Mouse (Mus musculus) heart, embryonic 13.5 days (tissue): Measurements from ENCODE around the gene Gsto2. TPM values are rescaled to one million over a fixed set of nuclear protein-coding genes. Genes with fewer than 3 reads are reported as not detected.
A peak's percentile ranks its signal among the peaks of the same experiment; 100 is the strongest.

Source experiments
- ATAC-seq: fragments of 200-750 bp; cut with Nextera tagmentation; 2 replicates; pipeline ENCODE4 v1.8.0; 2017; ENCODE audit warnings: moderate TSS enrichment; ENCODE audit not compliant: insufficient number of reproducible peaks, low FRiP score, low TSS enrichment; ENCODE audit errors: extremely low read depth
- H3K27ac ChIP-seq: fragments of 300-500 bp; sonication (generic); replicated peaks from 2 replicates; pipeline ENCODE4 v1.5.1; 2015; ENCODE audit warnings: moderate library complexity, mild to moderate bottlenecking, inconsistent platforms
- H3K27me3 ChIP-seq: fragments of 300-500 bp; sonication (generic); replicated peaks from 2 replicates; pipeline ENCODE4 v1.6.1; 2015; ENCODE audit warnings: mild to moderate bottlenecking, inconsistent platforms
- H3K36me3 ChIP-seq: fragments of 300-500 bp; sonication (generic); 2 replicates; pipeline ENCODE4 v1.6.1; 2015; ENCODE audit warnings: mild to moderate bottlenecking, inconsistent platforms
- H3K4me1 ChIP-seq: fragments of 300-500 bp; sonication (generic); 2 replicates; pipeline ENCODE4 v1.6.1; 2015; ENCODE audit warnings: inconsistent platforms
- H3K4me2 ChIP-seq: fragments of 300-500 bp; sonication (generic); 2 replicates; pipeline ENCODE4 v1.6.1; 2015; ENCODE audit warnings: inconsistent platforms, mild to moderate bottlenecking, moderate library complexity
- H3K4me3 ChIP-seq: fragments of 300-500 bp; sonication (generic); 2 replicates; pipeline ENCODE4 v1.5.1; 2015; ENCODE audit warnings: moderate library complexity, mild to moderate bottlenecking, inconsistent platforms
- H3K9ac ChIP-seq: fragments of 300-500 bp; sonication (generic); 2 replicates; pipeline ENCODE4 v1.6.1; 2015; ENCODE audit warnings: inconsistent platforms, mild to moderate bottlenecking, moderate library complexity
- H3K9me3 ChIP-seq: fragments of 300-500 bp; sonication (generic); 2 replicates; pipeline ENCODE4 v1.6.1; 2016; ENCODE audit warnings: inconsistent platforms
- WGBS: fragments of 180-500 bp; shearing (Covaris S2); methylation state at CpG from one replicate; pipeline ENCODE4 v1.1.7; 2015; ENCODE audit warnings: mixed read lengths; 5-methylcytosine and 5-hydroxymethylcytosine counted together
- polyA plus RNA-seq: library from polyadenylated mRNA; unstranded; fragments of >200 nt; fragmentation: Nextera tagmentation; extraction: Ambion mirVana; gene quantifications from 2 replicates; pipeline ENCODE4 v1.2.1, GENCODE M21; 2015

The Gsto2 gene
- polyA plus RNA-seq, 1 experiment from 2014 or later = 1.4 TPM

DNA sequence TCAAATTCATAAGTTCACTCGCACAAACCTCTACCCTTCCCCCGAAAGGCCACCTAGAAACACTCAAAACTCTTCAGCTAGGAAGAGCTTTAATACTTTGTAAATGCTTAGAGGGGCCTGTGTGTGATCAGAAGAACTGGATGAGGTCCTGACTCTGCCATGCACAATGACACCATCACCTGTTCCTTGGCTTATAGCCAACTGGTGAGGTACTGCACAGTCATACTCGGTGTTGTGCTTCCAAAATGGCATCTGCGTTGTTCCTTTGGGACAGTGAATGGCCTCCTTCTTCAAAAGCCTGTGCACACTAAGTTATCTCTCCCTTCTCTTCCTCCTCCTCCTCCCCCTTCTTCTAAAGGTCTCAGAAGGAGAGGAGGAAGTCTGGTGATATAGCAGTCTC lies 45.4 kb downstream of the Gsto2 start:
- H3K27me3 ChIP-seq = no peaks in the 10 kb centered on the region
- H3K36me3 ChIP-seq = peaks cover 28% of the 10 kb centered on the region
- WGBS = 69% methylated on average over 4 of the region's 4 CpGs
- 0 out of 2 replicates have a peak overlapping the region, but pooled peaks have one; percentile 66 for H3K9ac ChIP-seq
- H3K4me3 ChIP-seq = no peak overlapping the region
- ATAC-seq = no peak
- peaks cover 65% of the 10 kb centered on the region for H3K4me1 ChIP-seq
- H3K27ac ChIP-seq = peak overlapping the region; percentile 68; the same call in 1 of the 2 replicates
- no peaks in the 10 kb centered on the region for H3K9me3 ChIP-seq
- no peak overlapping the region for H3K4me2 ChIP-seq

DNA sequence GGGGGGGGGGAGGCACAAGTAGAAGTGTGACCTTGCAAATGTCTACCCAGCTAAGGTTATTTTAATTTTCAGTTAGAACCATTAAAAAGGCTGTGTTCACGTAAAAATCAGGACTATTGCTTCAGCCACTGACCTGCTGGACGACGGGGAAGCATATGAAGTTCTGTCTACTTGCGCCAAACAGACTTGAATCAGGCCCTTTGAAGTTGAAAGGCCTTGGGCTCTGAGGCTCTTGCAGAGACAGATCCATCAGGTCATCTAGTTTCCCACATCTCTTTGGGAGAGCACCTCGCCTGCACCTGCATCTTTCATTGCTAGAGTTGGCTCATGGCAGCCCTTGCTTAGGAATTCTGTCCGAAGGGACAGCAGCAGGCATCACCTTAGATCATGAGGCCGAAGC lies 48.0 kb downstream of the Gsto2 start:
- Histone ChIP-seq H3K27ac (no peak overlapping the region), H3K9me3 (no peaks in the 10 kb centered on the region), H3K4me3 (no peak overlapping the region), H3K27me3 (no peaks in the 10 kb centered on the region), H3K4me2 (no peak overlapping the region), H3K36me3 (peaks cover 18% of the 10 kb centered on the region), H3K4me1 (peaks cover 87% of the 10 kb centered on the region), H3K9ac (no peak overlapping the region)
- 88% methylated on average over 7 of the region's 7 CpGs for WGBS
- ATAC-seq = no peak

DNA sequence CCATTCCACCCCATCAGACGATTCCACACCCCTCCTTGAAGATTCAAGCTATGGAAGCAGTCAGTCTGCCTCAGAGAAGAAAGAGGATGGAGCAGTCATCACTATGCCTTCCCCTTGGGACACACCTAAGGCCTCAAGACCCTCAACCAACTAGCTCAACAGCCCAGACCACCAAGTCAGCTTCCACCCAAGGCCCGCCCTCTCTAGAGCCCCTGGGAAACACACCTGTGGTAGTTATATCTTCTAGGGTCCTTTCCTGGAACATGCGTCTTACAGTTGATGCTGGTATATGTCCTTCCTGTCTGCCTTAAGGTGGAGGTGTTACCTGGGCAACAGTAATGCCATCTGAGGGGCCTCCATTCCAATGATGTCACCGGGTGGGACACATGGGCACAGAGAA lies 48.9 kb downstream of the Gsto2 start:
- Histone ChIP-seq H3K4me3 (no peak overlapping the region), H3K4me1 (peaks cover 79% of the 10 kb centered on the region), H3K27ac (no peak overlapping the region), H3K27me3 (no peaks in the 10 kb centered on the region), H3K4me2 (no peak overlapping the region), H3K9ac (no peak overlapping the region), H3K36me3 (peaks cover 18% of the 10 kb centered on the region), H3K9me3 (no peaks in the 10 kb centered on the region)
- 86% methylated on average over 4 of the region's 4 CpGs for WGBS
- ATAC-seq = no peak

DNA sequence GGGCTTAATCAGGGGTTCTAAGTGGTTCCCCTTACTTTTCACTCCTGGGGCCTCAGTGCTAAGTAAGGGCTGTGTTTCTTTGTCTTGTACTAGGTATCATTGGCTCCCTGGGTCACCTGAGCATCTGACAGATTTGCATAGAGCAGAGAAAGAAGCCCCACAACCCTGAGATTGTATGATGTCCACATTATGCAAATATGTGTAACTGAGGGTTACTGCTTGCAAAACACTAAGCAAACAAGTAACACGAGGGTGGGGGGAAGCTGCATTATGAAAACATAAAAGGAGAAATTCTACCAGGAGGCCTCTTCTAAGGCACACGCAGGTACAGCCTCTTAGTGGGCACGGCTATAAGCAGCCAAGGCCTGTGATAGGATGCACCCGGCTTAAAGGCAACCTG lies 49.9 kb downstream of the Gsto2 start:
- Histone ChIP-seq H3K9me3 (no peaks in the 10 kb centered on the region), H3K27ac (no peak overlapping the region), H3K27me3 (no peaks in the 10 kb centered on the region), H3K4me1 (peaks cover 74% of the 10 kb centered on the region), H3K36me3 (peaks cover 18% of the 10 kb centered on the region), H3K4me3 (no peak overlapping the region), H3K4me2 (no peak overlapping the region), H3K9ac (no peak overlapping the region)
- no peak for ATAC-seq
- WGBS = 69% methylated on average over 4 of the region's 4 CpGs

DNA sequence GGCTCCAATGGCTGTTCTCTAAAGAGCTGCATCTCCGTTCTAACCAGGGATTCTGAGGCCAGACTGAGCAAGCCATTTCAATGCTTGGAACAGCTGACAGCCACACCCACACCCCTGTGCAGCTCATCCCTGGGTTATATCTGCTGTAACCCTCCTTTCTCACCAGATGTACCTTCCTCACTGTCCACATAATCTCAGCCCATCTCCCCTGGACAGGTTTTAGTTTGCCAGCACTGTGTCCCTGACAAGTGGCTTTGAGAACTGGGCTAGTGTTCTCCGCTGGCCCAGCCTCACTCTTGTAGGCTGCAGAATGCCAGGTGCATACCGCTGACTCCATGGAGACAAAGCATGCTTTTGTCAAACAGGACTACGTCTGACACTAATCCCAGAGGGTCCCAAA lies 52.1 kb downstream of the Gsto2 start:
- Histone ChIP-seq H3K9me3 (no peaks in the 10 kb centered on the region), H3K9ac (peak overlapping the region; percentile 97), H3K4me1 (peaks cover 66% of the 10 kb centered on the region), H3K27ac (peak overlapping the region; percentile 96), H3K36me3 (peaks cover 5% of the 10 kb centered on the region; the same call in 1 of the 2 replicates), H3K4me3 (peak overlapping the region; percentile 94), H3K27me3 (no peaks in the 10 kb centered on the region), H3K4me2 (peak overlapping the region; percentile 83)
- ATAC-seq = no peak
- 48% methylated on average over 4 of the region's 4 CpGs for WGBS

DNA sequence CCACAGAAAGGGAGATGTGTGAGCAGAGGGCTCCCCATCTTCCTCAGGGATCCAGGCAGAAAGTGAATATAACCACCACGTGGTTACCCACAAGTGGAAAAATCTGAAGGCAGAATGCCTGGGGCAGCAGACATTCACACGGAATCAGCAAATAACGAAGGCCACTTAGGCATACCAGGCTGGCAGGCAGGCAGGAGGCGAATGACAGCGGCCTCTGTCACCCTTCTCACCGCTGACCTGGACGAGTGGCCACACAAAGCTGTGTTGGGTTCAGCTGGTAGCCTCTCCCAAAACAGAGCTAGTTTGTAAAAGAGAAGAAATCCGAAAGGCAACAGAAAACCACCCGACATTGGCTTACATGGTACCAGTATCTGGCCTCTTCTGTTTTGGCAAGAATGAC lies 52.7 kb downstream of the Gsto2 start:
- Histone ChIP-seq H3K4me2 (peak overlapping the region; percentile 83), H3K4me3 (peak overlapping the region; percentile 94), H3K9ac (peak overlapping the region; percentile 97), H3K4me1 (peaks cover 63% of the 10 kb centered on the region), H3K27ac (peak overlapping the region; percentile 96), H3K9me3 (no peaks in the 10 kb centered on the region), H3K36me3 (peaks cover 5% of the 10 kb centered on the region; the same call in 1 of the 2 replicates), H3K27me3 (no peaks in the 10 kb centered on the region)
- no peak for ATAC-seq
- 17% methylated on average over 9 of the region's 9 CpGs for WGBS

DNA sequence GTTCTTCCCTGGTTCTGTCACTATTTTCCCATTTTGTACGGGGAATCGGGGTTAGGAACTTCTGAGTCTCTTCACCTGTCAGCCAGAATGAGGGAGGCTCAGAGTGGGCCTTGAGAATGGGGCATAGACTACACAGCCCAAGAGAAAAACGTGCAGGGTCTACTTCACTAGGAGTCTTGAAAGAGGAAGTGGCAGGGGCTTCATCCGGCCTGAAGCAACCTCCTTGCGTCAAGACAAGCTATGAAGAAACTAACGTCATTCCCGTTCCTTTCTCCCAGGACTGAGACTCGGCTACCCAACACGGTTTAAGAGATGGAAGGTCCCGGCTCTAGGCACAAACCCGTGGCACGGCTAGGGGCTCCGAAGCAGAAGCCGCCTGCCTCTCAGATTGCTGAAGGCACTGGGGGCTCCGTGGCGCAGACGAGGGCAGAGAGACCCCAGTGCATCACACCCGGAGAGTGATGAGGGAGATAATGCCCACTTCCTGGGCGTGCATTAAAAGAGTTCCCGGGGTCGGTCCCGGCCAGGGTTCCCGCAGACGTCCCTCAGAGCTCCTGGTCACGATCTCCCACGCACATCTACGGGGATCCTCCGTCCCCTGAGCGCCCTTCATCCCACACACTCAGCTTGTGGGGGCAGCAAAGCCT lies 53.2 kb downstream of the Gsto2 start:
- Histone ChIP-seq H3K27ac (peak overlapping the region; percentile 96), H3K4me3 (peak overlapping the region; percentile 94), H3K4me2 (peak overlapping the region; percentile 83), H3K4me1 (peaks cover 58% of the 10 kb centered on the region), H3K27me3 (no peaks in the 10 kb centered on the region), H3K36me3 (peaks cover 5% of the 10 kb centered on the region; the same call in 1 of the 2 replicates), H3K9me3 (no peaks in the 10 kb centered on the region), H3K9ac (peak overlapping the region; percentile 97)
- ATAC-seq = no peak; the same call in 1 of the 2 replicates
- under 1% methylated on average over 29 of the region's 29 CpGs for WGBS

DNA sequence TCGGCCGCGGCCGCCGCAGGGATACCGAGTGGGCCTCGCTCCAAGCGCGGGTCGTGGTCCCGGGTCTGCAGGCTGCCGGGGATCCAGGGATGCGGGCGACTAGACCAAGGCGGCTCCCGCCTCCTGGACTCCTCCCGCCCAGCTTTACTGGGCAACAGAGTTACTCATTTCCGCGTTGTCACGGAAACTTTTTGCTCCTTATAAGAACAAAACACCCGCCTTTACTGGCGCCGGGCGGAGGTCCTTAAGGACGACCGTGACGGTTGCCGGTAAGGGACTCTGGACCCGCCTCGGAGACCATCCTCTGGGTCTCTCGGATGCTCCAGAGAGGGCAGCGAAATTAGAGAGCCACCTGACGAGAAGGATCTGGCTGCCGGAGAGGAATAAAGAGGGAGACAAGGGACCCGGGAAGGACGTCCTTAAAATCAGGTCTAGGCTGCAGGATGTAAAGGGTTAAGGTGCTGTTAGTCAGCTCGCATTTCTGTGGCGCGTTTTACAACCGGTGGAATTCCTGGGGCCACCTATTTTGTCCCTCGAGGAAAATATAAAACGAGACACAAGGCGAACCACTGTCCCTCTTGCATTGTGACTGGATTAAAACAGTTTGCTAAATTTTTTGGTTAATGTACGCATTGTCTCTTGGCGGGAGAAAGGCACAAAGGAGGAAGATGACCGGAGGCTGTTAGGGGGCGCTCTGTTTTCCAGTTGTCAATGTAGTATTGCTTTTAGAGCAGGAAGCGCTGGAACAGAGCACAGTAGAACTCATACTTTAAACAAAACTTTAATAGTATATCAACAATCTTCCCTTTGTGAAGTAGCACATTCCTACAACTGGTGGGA lies 54.0 kb downstream of the Gsto2 start, which contains the start of the genes Cfap43 and Itprip:
TSS of gene Cfap43 (minus strand) at position 162 of the 840 bp plus-strand sequence.
TSS of gene Itprip (minus strand) at position 174 of the 840 bp plus-strand sequence.
- no peaks in the 10 kb centered on the region for H3K9me3 ChIP-seq
- WGBS = under 1% methylated on average over 48 of the region's 48 CpGs

DNA sequence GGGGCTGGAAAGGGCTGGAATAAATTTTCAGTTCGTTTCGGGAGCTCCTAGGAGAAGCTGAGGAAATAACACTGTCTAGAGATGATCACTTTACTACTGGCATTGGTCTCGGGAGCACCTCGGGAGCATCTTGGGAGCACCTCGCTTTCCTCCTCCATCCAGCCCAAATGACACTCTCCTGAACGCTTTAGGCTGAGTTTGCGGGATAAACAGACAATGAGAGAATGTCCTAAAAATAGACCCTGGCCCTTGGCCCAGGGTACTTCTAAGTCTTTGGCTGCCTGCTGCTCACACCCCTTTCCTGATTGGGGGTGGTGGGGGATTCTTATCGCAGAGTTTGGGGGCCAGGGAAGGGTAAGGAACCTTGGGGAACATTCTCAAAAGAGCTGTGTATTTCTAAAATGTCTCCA lies 54.6 kb downstream of the Gsto2 start:
- Histone ChIP-seq H3K36me3 (no peaks in the 10 kb centered on the region), H3K4me1 (peaks cover 53% of the 10 kb centered on the region), H3K9me3 (no peaks in the 10 kb centered on the region), H3K27me3 (no peaks in the 10 kb centered on the region), H3K4me2 (peak overlapping the region; percentile 83), H3K27ac (peak overlapping the region; percentile 96), H3K9ac (peak overlapping the region; percentile 97), H3K4me3 (peak overlapping the region; percentile 94)
- no peak; the same call in 1 of the 2 replicates for ATAC-seq
- WGBS = under 1% methylated on average over 8 of the region's 8 CpGs

More for the DNA sequence above, 54.0 kb downstream of the Gsto2 start, which contains the start of the genes Cfap43 and Itprip:
- Histone ChIP-seq H3K27me3 (no peaks in the 10 kb centered on the region), H3K4me2 (peak within 1 kb of the TSS; percentile 83), H3K36me3 (no peaks in the 10 kb centered on the region), H3K4me1 (peaks cover 58% of the 10 kb centered on the region), H3K27ac (peak within 1 kb of the TSS; percentile 96), H3K9ac (peak within 1 kb of the TSS; percentile 97), H3K4me3 (peak within 1 kb of the TSS; percentile 94)
- ATAC-seq = peak; percentile 76

DNA sequence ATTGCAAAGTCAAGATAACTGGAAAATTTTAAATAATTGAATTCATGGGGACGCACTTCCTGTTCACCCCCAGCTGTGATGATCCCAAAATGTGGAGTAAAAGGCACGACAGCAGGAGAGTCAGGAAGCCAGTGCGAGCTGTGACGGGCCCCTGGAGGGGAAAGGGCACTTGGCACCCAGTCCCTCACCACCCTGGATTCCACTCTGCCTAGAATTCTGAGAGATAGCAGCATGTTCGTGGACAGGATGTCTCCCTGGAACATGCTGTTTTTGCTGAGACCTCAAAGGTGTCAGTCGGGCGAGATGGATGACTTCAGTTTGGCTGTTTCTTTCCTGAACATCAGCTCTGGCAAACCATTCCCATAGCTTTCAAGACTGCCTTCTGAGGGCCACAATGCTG lies 60.5 kb downstream of the Gsto2 start:
- 52% methylated on average over 7 of the region's 7 CpGs for WGBS
- Histone ChIP-seq H3K4me3 (no peak overlapping the region), H3K9me3 (no peaks in the 10 kb centered on the region), H3K9ac (no peak overlapping the region), H3K36me3 (no peaks in the 10 kb centered on the region), H3K4me2 (no peak overlapping the region), H3K27me3 (no peaks in the 10 kb centered on the region), H3K27ac (no peak overlapping the region), H3K4me1 (peaks cover 10% of the 10 kb centered on the region)
- ATAC-seq = no peak

DNA sequence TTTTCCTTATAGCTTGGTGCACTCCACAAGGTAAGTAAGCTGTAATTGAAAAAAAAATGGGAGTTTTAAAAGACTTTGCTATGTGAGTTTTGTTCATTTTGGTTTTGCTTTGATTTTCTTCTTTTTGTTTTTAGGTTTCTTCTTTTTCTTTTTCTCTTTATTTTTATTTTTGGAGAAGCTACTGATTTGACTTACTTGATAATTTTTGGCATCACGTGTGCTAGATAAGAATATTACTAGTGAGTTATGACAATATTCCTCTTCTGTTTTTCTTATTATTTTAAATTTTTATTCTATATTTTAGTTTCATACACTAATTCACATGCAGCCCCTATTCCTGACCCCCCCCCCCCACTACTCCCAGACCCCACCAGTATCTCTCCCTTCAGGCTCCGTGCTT lies 61.7 kb downstream of the Gsto2 start:
- Histone ChIP-seq H3K27ac (no peak overlapping the region), H3K27me3 (no peaks in the 10 kb centered on the region), H3K9me3 (no peaks in the 10 kb centered on the region), H3K4me3 (no peak overlapping the region), H3K36me3 (no peaks in the 10 kb centered on the region), H3K4me2 (no peak overlapping the region), H3K4me1 (peaks cover 3% of the 10 kb centered on the region; the same call in 1 of the 2 replicates), H3K9ac (no peak overlapping the region)
- ATAC-seq = no peak
- 85% methylated on average over 2 of the region's 2 CpGs for WGBS
